Mouse (Mus musculus) bone marrow, adult 2 months (tissue): ENCODE measurements at regions not wholly inside any gene's neighbourhood (a gene's known extent, or its start where the extent isn't known, plus 50 kb on each side); places are given as distances from the start of the nearest gene placed in this dataset.

ENCODE experiments used
- CTCF ChIP-seq: fragments of 200-500 bp; IDR thresholded peaks from 2 replicates; pipeline ENCODE4 v1.5.1; 2011; ENCODE audit warnings: low read length, control low read depth; ENCODE audit not compliant: control insufficient read depth, insufficient read depth
- POLR2A ChIP-seq: fragments of 200-500 bp; IDR thresholded peaks from 2 replicates; pipeline ENCODE4 v1.6.1; 2011; ENCODE audit warnings: low read depth, mild to moderate bottlenecking, control low read depth, low read length, borderline replicate concordance; ENCODE audit not compliant: control insufficient read depth

DNA sequence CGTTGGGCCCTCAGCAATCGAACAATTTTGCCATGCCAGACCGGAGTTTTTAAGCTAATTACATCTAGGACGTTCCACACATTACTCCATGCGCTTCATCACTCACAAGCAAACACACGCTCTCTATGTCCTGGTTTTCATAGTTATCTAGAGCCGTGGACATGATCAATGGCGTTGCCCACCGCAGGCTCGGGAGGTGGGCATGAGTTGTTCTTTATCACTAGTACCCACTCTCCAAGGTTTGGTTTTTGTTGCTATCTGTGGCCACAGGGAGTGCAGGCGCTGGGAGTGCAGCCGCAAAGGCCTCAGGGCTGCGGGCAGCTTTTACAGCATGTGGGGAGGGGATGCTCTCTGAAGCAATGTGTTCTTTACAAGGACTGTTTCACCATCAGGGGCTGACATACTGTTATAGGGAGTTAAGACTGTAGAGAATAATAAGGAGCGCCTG is 226.8 kb downstream of the Ankrd50 start:
- TF ChIP-seq CTCF (no peak), POLR2A (no peak)
